Mouse (Mus musculus): ENCODE results near the gene Gm17482. TPM values are rescaled to one million over a fixed set of nuclear protein-coding genes. Genes with fewer than 3 reads are reported as not detected.
"Not testable (repeated sequence)": the region's sequence is repeated elsewhere in the genome, so short reads cannot be mapped to it uniquely, and the experiment has no call there.

Gm17482 gene
- polyA plus RNA-seq, 1 experiment from 2014 or later = not detected

DNA sequence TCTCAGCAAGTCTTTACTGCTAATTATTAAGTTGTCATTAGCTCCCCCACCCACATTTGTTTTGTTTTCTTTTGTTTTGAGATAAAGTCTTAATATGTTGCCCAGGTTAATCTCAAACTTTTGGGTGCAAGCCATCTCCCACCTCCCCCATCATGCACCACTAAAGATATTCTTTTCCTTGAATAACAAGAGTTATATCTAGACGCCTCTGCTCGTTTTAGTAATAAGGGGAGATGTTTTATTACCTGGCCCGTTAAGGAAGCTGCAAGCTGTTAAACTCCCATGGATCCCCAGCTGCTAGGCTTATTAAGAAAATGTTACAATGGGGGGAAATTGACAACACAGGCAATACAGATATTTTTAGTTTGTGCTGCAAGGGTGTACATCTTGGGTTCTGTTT lies 3.4 kb downstream of the Gm17482 start:
- no peaks in the 10 kb centered on the region for H3K9me3 ChIP-seq (ENCODE audit: control insufficient read depth)
- H3K9ac ChIP-seq (ENCODE audit: low read depth, low read length) = no peak overlapping the region
- no peak for TF ChIP-seq CTCF (IDR thresholded peaks at IDR 0.05; ENCODE audit: low read depth)
- no peak overlapping the region for H3K4me3 ChIP-seq (ENCODE audit: low read depth, low read length)
- H3K36me3 ChIP-seq (ENCODE audit: control insufficient read depth, insufficient read depth) = no peaks in the 10 kb centered on the region
- no peak for ATAC-seq
- no peaks in the 10 kb centered on the region for H3K27me3 ChIP-seq (replicated peaks; ENCODE audit: control insufficient read depth, insufficient read depth, low read length)
- no peaks in the 10 kb centered on the region for H3K4me1 ChIP-seq (replicated peaks; ENCODE audit: control insufficient read depth, insufficient read depth, low read length)
- no peak overlapping the region for H3K4me2 ChIP-seq (replicated peaks; ENCODE audit: low read depth)
- H3K27ac ChIP-seq (ENCODE audit: low read depth, low read length) = no peak overlapping the region
- 48% methylated on average over 3 of the region's 3 CpGs for WGBS

DNA sequence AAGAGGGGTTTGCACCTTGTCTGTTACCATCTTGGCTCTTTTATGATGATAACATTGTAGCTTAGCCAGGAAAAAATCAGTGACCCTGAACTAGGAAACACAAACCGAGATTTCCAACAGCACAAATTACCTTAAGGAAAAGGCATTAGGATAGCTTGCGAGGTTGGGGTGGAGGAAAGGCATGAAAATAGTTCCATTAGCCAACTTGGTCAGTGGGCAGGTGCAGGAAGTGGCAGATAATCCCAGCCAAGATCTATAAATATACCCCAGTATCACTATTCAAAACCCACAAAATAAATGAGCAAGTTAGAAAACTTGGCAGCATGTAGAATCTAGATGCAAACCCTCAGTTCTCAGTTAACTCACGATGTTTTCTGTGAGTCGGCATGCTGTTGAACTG lies 4.7 kb downstream of the Gm17482 start:
- Histone ChIP-seq H3K27me3 (replicated peaks; ENCODE audit: control insufficient read depth, insufficient read depth, low read length) (no peaks in the 10 kb centered on the region), H3K36me3 (ENCODE audit: control insufficient read depth, insufficient read depth) (no peaks in the 10 kb centered on the region), H3K9me3 (ENCODE audit: control insufficient read depth) (no peaks in the 10 kb centered on the region), H3K27ac (ENCODE audit: low read depth, low read length) (no peak overlapping the region), H3K4me2 (replicated peaks; ENCODE audit: low read depth) (no peak overlapping the region), H3K4me1 (replicated peaks; ENCODE audit: control insufficient read depth, insufficient read depth, low read length) (no peaks in the 10 kb centered on the region), H3K4me3 (ENCODE audit: low read depth, low read length) (no peak overlapping the region), H3K9ac (ENCODE audit: low read depth, low read length) (no peak overlapping the region)
- no peak for ATAC-seq
- no peak for TF ChIP-seq CTCF (IDR thresholded peaks at IDR 0.05; ENCODE audit: low read depth)
- WGBS = 61% methylated on average over 4 of the region's 4 CpGs

GRCm38 (mm10) chr6:115232562-115232961 lies 5.4 kb downstream of the Gm17482 start:
- Histone ChIP-seq H3K9ac (ENCODE audit: low read depth, low read length) (no peak overlapping the region), H3K27ac (ENCODE audit: low read depth, low read length) (no peak overlapping the region), H3K27me3 (replicated peaks; ENCODE audit: control insufficient read depth, insufficient read depth, low read length) (no peaks in the 10 kb centered on the region), H3K4me1 (replicated peaks; ENCODE audit: control insufficient read depth, insufficient read depth, low read length) (no peaks in the 10 kb centered on the region), H3K4me2 (replicated peaks; ENCODE audit: low read depth) (no peak overlapping the region), H3K36me3 (ENCODE audit: control insufficient read depth, insufficient read depth) (no peaks in the 10 kb centered on the region), H3K4me3 (ENCODE audit: low read depth, low read length) (no peak overlapping the region), H3K9me3 (ENCODE audit: control insufficient read depth) (no peaks in the 10 kb centered on the region)
- no peak for TF ChIP-seq CTCF (IDR thresholded peaks at IDR 0.05; ENCODE audit: low read depth)
- no peak for ATAC-seq
- 80% methylated on average over 1 of the region's 1 CpGs for WGBS

DNA sequence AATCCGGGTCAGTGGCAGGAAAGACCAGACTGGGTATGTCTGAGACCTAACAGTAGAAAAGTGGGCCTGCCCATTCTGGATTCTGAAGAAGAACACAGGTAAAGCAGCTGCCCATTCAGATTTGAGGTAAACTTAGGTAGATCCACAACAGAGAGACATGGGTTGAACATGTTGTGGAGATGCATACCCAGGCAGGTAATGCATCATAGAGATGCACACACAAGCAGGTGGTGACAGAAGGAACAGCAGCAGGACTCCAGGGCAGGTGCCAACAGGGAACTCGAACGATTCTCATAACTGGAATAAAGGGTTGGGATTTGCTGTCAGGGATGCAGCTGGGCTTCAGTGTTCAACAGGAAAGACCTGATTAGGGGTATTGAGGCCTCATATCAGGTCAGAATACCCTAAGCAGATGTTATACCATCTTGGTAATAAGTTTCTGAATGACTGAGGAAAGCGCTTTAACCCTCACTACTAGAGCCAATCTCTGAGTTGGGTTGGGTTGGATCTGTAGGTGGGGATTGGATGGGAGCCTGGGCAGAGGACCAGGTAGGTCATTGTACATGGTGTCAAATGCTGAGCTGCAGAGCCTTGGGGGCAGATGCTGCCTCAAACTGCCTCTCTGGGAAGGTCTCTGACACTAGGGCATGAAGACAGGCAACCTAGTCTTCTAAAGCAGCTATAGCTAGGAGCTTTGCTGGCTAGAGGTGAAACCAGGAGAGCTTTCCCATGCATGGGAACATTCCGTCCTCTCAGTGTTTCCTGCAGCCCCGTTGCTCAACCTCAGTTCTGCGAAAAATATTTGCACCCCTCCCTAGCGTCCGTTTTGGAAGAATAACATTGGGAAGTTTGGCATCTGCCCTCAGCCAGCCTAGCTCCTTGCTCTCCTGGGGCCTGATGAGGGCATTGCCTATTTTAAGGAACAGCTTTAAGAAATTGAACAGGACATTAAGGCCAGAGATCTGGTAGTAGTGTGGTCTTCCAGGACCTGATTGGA lies 11.2 kb downstream of the Gm17482 start:
- no peak for ATAC-seq
- H3K27ac ChIP-seq (ENCODE audit: low read depth, low read length) = no peak overlapping the region
- H3K9ac ChIP-seq (ENCODE audit: low read depth, low read length) = no peak overlapping the region
- H3K4me1 ChIP-seq (replicated peaks; ENCODE audit: control insufficient read depth, insufficient read depth, low read length) = no peaks in the 10 kb centered on the region
- TF ChIP-seq CTCF (IDR thresholded peaks at IDR 0.05; ENCODE audit: low read depth) = no peak
- H3K9me3 ChIP-seq (ENCODE audit: control insufficient read depth) = no peaks in the 10 kb centered on the region
- WGBS = 84% methylated on average over 9 of the region's 9 CpGs
- H3K36me3 ChIP-seq (ENCODE audit: control insufficient read depth, insufficient read depth) = no peaks in the 10 kb centered on the region
- no peak overlapping the region for H3K4me2 ChIP-seq (replicated peaks; ENCODE audit: low read depth)
- H3K27me3 ChIP-seq (replicated peaks; ENCODE audit: control insufficient read depth, insufficient read depth, low read length) = no peaks in the 10 kb centered on the region
- no peak overlapping the region for H3K4me3 ChIP-seq (ENCODE audit: low read depth, low read length)

- 87% methylated on average over 7 of the region's 7 CpGs for WGBS
- no peak for TF ChIP-seq CTCF (IDR thresholded peaks at IDR 0.05; ENCODE audit: low read depth)
- Histone ChIP-seq H3K27ac (ENCODE audit: low read depth, low read length) (no peak overlapping the region), H3K36me3 (ENCODE audit: control insufficient read depth, insufficient read depth) (no peaks in the 10 kb centered on the region), H3K4me1 (replicated peaks; ENCODE audit: control insufficient read depth, insufficient read depth, low read length) (no peaks in the 10 kb centered on the region), H3K27me3 (replicated peaks; ENCODE audit: control insufficient read depth, insufficient read depth, low read length) (no peaks in the 10 kb centered on the region), H3K4me3 (ENCODE audit: low read depth, low read length) (no peak overlapping the region), H3K9me3 (ENCODE audit: control insufficient read depth) (no peaks in the 10 kb centered on the region), H3K4me2 (replicated peaks; ENCODE audit: low read depth) (no peak overlapping the region), H3K9ac (ENCODE audit: low read depth, low read length) (no peak overlapping the region)
- ATAC-seq = no peak
Observed at GRCm38 (mm10) chr6:115239335-115239734, 12.2 kb downstream of the Gm17482 start.

DNA sequence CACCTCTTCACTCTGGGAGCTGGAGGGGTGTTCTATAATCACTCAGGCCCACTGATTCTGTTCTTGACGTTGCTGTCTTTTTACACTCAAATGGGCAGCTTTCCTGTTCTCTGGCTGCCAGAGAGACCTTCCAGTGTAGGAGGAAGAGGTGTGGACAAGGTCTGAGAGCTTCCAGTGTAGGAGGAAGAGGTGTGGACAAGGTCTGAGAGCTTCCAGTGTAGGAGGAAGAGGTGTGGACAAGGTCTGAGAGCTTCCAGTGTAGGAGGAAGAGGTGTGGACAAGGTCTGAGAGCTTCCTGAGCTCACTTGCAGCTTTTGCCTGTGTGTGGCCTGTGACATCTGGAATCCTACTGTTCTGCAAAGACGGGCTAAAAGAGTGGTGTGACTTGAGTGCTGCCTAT lies 13.3 kb downstream of the Gm17482 start:
- not testable (repeated sequence) for H3K4me3 ChIP-seq (ENCODE audit: low read depth, low read length); ATAC-seq; H3K27ac ChIP-seq (ENCODE audit: low read depth, low read length); H3K9ac ChIP-seq (ENCODE audit: low read depth, low read length); H3K4me2 ChIP-seq (replicated peaks; ENCODE audit: low read depth); H3K36me3 ChIP-seq (ENCODE audit: control insufficient read depth, insufficient read depth); H3K9me3 ChIP-seq (ENCODE audit: control insufficient read depth); H3K4me1 ChIP-seq (replicated peaks; ENCODE audit: control insufficient read depth, insufficient read depth, low read length); H3K27me3 ChIP-seq (replicated peaks; ENCODE audit: control insufficient read depth, insufficient read depth, low read length)
- 49% methylated on average over 2 of the region's 2 CpGs for WGBS

Measured in intestine, postnatal 0 days (tissue).